Mouse (Mus musculus) neural tube, embryonic 12.5 days (tissue): ENCODE measurements around the gene Ankrd55. TPM values are rescaled to one million over a fixed set of nuclear protein-coding genes. Genes with fewer than 3 reads are reported as not detected.
A peak's percentile ranks its signal among the peaks of the same experiment; 100 is the strongest.

Experiments
- ATAC-seq: fragments of 200-750 bp; cut with Nextera tagmentation; 2 replicates; pipeline ENCODE4 v1.8.0; 2017; ENCODE audit warnings: low read depth, mild to moderate bottlenecking, moderate TSS enrichment, moderate library complexity; ENCODE audit not compliant: low FRiP score
- H3K27ac ChIP-seq: fragments of 300-500 bp; sonication (generic); 2 replicates; pipeline ENCODE4 v1.5.1; 2016
- H3K27me3 ChIP-seq: fragments of 300-500 bp; sonication (generic); replicated peaks from 2 replicates; pipeline ENCODE4 v1.6.1; 2016; ENCODE audit warnings: mild to moderate bottlenecking
- H3K36me3 ChIP-seq: fragments of 300-500 bp; sonication (generic); 2 replicates; pipeline ENCODE4 v1.6.1; 2016; ENCODE audit warnings: mild to moderate bottlenecking
- H3K4me1 ChIP-seq: fragments of 300-500 bp; sonication (generic); 2 replicates; pipeline ENCODE4 v1.6.1; 2016
- H3K4me2 ChIP-seq: fragments of 300-500 bp; sonication (generic); replicated peaks from 2 replicates; pipeline ENCODE4 v1.6.1; 2016; ENCODE audit warnings: mild to moderate bottlenecking
- H3K4me3 ChIP-seq: fragments of 300-500 bp; sonication (generic); 2 replicates; pipeline ENCODE4 v1.5.1; 2016
- H3K9ac ChIP-seq: fragments of 300-500 bp; sonication (generic); 2 replicates; pipeline ENCODE4 v1.6.1; 2016; ENCODE audit warnings: mild to moderate bottlenecking
- H3K9me3 ChIP-seq: fragments of 300-500 bp; sonication (generic); 2 replicates; pipeline ENCODE4 v1.6.1; 2016; ENCODE audit warnings: mild to moderate bottlenecking
- WGBS: fragments of 180-500 bp; shearing (Covaris S2); methylation state at CpG from one replicate; pipeline ENCODE4 v1.1.7; 2016; 5-methylcytosine and 5-hydroxymethylcytosine counted together
- polyA plus RNA-seq: library from polyadenylated mRNA; unstranded; fragments of >200 nt; fragmentation: Nextera tagmentation; extraction: Ambion mirVana; gene quantifications from 2 replicates; pipeline ENCODE4 v1.2.1, GENCODE M21; 2016

Ankrd55 gene
- polyA plus RNA-seq, 1 experiment from 2014 or later = 3.5 TPM

- Histone ChIP-seq H3K4me2 (peak overlapping the region; percentile 43), H3K4me1 (peaks cover 17% of the 10 kb centered on the region), H3K9me3 (no peaks in the 10 kb centered on the region), H3K27ac (peak overlapping the region; percentile 33), H3K4me3 (no peak overlapping the region), H3K27me3 (no peaks in the 10 kb centered on the region), H3K36me3 (no peaks in the 10 kb centered on the region), H3K9ac (no peak overlapping the region)
- 40% methylated on average over 8 of the region's 8 CpGs for WGBS
- ATAC-seq = peak; percentile 87
Observed at GRCm38 (mm10) chr13:112330919-112331681, 42.8 kb downstream of the Ankrd55 start.

- H3K4me2 ChIP-seq = peak overlapping the region; percentile 43
- no peak overlapping the region for H3K9ac ChIP-seq
- H3K27ac ChIP-seq = peak overlapping the region; percentile 33
- H3K4me1 ChIP-seq = peaks cover 17% of the 10 kb centered on the region
- no peaks in the 10 kb centered on the region for H3K9me3 ChIP-seq
- H3K27me3 ChIP-seq = no peaks in the 10 kb centered on the region
- 13% methylated on average over 1 of the region's 1 CpGs for WGBS
- H3K4me3 ChIP-seq = no peak overlapping the region
- no peaks in the 10 kb centered on the region for H3K36me3 ChIP-seq
- peak; percentile 43; the same call in 1 of the 2 replicates for ATAC-seq
Observed at GRCm38 (mm10) chr13:112331682-112332061, 43.4 kb downstream of the Ankrd55 start.

GRCm38 (mm10) chr13:112335531-112335930 lies 47.3 kb downstream of the Ankrd55 start:
- H3K4me3 ChIP-seq = no peak overlapping the region
- ATAC-seq = no peak
- H3K4me2 ChIP-seq = no peak overlapping the region
- 88% methylated on average over 3 of the region's 3 CpGs for WGBS
- H3K9ac ChIP-seq = no peak overlapping the region
- H3K27ac ChIP-seq = no peak overlapping the region
- no peaks in the 10 kb centered on the region for H3K36me3 ChIP-seq
- H3K9me3 ChIP-seq = no peaks in the 10 kb centered on the region
- no peaks in the 10 kb centered on the region for H3K27me3 ChIP-seq
- peaks cover 17% of the 10 kb centered on the region for H3K4me1 ChIP-seq

- 0 out of 2 replicates have a peak, but pooled peaks cover 3% of the 10 kb centered on the region for H3K4me1 ChIP-seq
- WGBS = 90% methylated on average over 9 of the region's 9 CpGs
Observed at GRCm38 (mm10) chr13:112337146-112337545, 48.9 kb downstream of the Ankrd55 start.

GRCm38 (mm10) chr13:112340205-112340604 lies 52.0 kb downstream of the Ankrd55 start:
- no peak overlapping the region for H3K4me3 ChIP-seq

More at GRCm38 (mm10) chr13:112337146-112337545, 48.9 kb downstream of the Ankrd55 start:
- no peak overlapping the region for H3K4me2 ChIP-seq
- ATAC-seq = no peak
- H3K9ac ChIP-seq = no peak overlapping the region
- no peaks in the 10 kb centered on the region for H3K9me3 ChIP-seq
- H3K36me3 ChIP-seq = no peaks in the 10 kb centered on the region
- no peak overlapping the region for H3K27ac ChIP-seq
- no peaks in the 10 kb centered on the region for H3K27me3 ChIP-seq
- no peak overlapping the region for H3K4me3 ChIP-seq

GRCm38 (mm10) chr13:112340761-112341160 lies 52.5 kb downstream of the Ankrd55 start:
- WGBS = 88% methylated on average over 6 of the region's 6 CpGs
- ATAC-seq = no peak
- Histone ChIP-seq H3K27ac (no peak overlapping the region), H3K4me1 (no peaks in the 10 kb centered on the region), H3K4me2 (no peak overlapping the region), H3K9ac (no peak overlapping the region), H3K36me3 (no peaks in the 10 kb centered on the region), H3K9me3 (no peaks in the 10 kb centered on the region), H3K27me3 (no peaks in the 10 kb centered on the region), H3K4me3 (no peak overlapping the region)

More at GRCm38 (mm10) chr13:112340205-112340604, 52.0 kb downstream of the Ankrd55 start:
- Histone ChIP-seq H3K36me3 (no peaks in the 10 kb centered on the region), H3K9me3 (no peaks in the 10 kb centered on the region), H3K27ac (no peak overlapping the region), H3K9ac (no peak overlapping the region), H3K4me1 (no peaks in the 10 kb centered on the region), H3K27me3 (no peaks in the 10 kb centered on the region), H3K4me2 (no peak overlapping the region)
- ATAC-seq = no peak
- WGBS = 83% methylated on average over 8 of the region's 8 CpGs

GRCm38 (mm10) chr13:112342971-112343627 lies 54.8 kb downstream of the Ankrd55 start:
- Histone ChIP-seq H3K9ac (no peak overlapping the region), H3K27me3 (no peaks in the 10 kb centered on the region), H3K27ac (no peak overlapping the region), H3K9me3 (no peaks in the 10 kb centered on the region), H3K36me3 (no peaks in the 10 kb centered on the region), H3K4me1 (no peaks in the 10 kb centered on the region; the same call in 1 of the 2 replicates), H3K4me3 (no peak overlapping the region), H3K4me2 (no peak overlapping the region)
- no peak for ATAC-seq
- 70% methylated on average over 5 of the region's 5 CpGs for WGBS

- no peaks in the 10 kb centered on the region for H3K9me3 ChIP-seq
- WGBS = 87% methylated on average over 5 of the region's 5 CpGs
- H3K36me3 ChIP-seq = no peaks in the 10 kb centered on the region
- no peaks in the 10 kb centered on the region; the same call in 1 of the 2 replicates for H3K4me1 ChIP-seq
- no peak overlapping the region for H3K27ac ChIP-seq
- H3K9ac ChIP-seq = no peak overlapping the region
- no peak overlapping the region for H3K4me2 ChIP-seq
- H3K27me3 ChIP-seq = no peaks in the 10 kb centered on the region
- ATAC-seq = no peak
- no peak overlapping the region for H3K4me3 ChIP-seq
Observed at GRCm38 (mm10) chr13:112343628-112344009, 55.4 kb downstream of the Ankrd55 start.

GRCm38 (mm10) chr13:112344270-112344864 lies 56.1 kb downstream of the Ankrd55 start:
- 82% methylated on average over 8 of the region's 8 CpGs for WGBS
- ATAC-seq = no peak

GRCm38 (mm10) chr13:112345542-112345941 lies 57.3 kb downstream of the Ankrd55 start:
- no peak overlapping the region for H3K9ac ChIP-seq
- no peak overlapping the region for H3K27ac ChIP-seq
- no peaks in the 10 kb centered on the region for H3K36me3 ChIP-seq
- no peak overlapping the region for H3K4me3 ChIP-seq
- no peaks in the 10 kb centered on the region for H3K27me3 ChIP-seq
- ATAC-seq = no peak
- no peak overlapping the region for H3K4me2 ChIP-seq
- no peaks in the 10 kb centered on the region; the same call in 1 of the 2 replicates for H3K4me1 ChIP-seq
- 0 out of 2 replicates have a peak, but pooled peaks cover 6% of the 10 kb centered on the region for H3K9me3 ChIP-seq
- 74% methylated on average over 2 of the region's 2 CpGs for WGBS

More at GRCm38 (mm10) chr13:112344270-112344864, 56.1 kb downstream of the Ankrd55 start:
- no peaks in the 10 kb centered on the region for H3K27me3 ChIP-seq
- H3K36me3 ChIP-seq = no peaks in the 10 kb centered on the region
- no peaks in the 10 kb centered on the region for H3K9me3 ChIP-seq
- H3K4me2 ChIP-seq = no peak overlapping the region
- no peak overlapping the region for H3K4me3 ChIP-seq
- H3K27ac ChIP-seq = no peak overlapping the region
- no peaks in the 10 kb centered on the region; the same call in 1 of the 2 replicates for H3K4me1 ChIP-seq
- no peak overlapping the region for H3K9ac ChIP-seq

GRCm38 (mm10) chr13:112346031-112346430 lies 57.8 kb downstream of the Ankrd55 start:
- Histone ChIP-seq H3K9me3 (0 out of 2 replicates have a peak, but pooled peaks cover 6% of the 10 kb centered on the region), H3K36me3 (no peaks in the 10 kb centered on the region), H3K4me1 (no peaks in the 10 kb centered on the region; the same call in 1 of the 2 replicates), H3K27me3 (no peaks in the 10 kb centered on the region), H3K4me2 (no peak overlapping the region), H3K9ac (no peak overlapping the region), H3K4me3 (no peak overlapping the region), H3K27ac (no peak overlapping the region)
- ATAC-seq = no peak
- WGBS = 78% methylated on average over 11 of the region's 11 CpGs

GRCm38 (mm10) chr13:112346659-112347142 lies 58.5 kb downstream of the Ankrd55 start:
- Histone ChIP-seq H3K27ac (no peak overlapping the region), H3K4me1 (no peaks in the 10 kb centered on the region; the same call in 1 of the 2 replicates), H3K4me3 (no peak overlapping the region), H3K4me2 (no peak overlapping the region), H3K27me3 (no peaks in the 10 kb centered on the region), H3K36me3 (no peaks in the 10 kb centered on the region), H3K9ac (no peak overlapping the region), H3K9me3 (0 out of 2 replicates have a peak, but pooled peaks cover 6% of the 10 kb centered on the region)
- WGBS = 48% methylated on average over 7 of the region's 7 CpGs
- ATAC-seq = no peak
